In the genomic region with DNA sequence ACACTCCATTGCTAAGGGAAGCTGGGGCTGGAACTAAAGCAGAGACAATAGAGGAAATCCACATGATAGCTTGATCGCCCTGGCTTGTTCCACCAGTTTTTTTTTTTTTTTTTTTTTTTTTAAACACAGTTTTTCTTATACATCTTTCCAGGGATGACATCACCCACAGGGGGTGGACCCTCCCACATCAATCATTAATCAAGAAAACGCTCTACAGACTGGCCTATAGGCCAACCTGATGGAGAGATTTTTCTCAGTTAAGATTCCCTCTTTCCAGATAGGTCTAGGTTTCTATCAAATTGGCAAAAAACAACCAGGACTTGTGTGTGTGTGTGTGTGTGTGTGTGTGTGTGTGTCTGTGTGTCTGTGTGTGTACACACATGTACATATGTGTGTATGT, we compare ENCODE assay signal across 22 mouse cellular contexts. TPM values are rescaled to one million over a fixed set of nuclear protein-coding genes. Genes with fewer than 3 reads are reported as not detected.
DNase-seq lines count a peak whose midpoint lies in the region; ATAC-seq lines count a peak whose summit lies in the region.
"Had no signal": no experiment of that assay in that cellular context is flagged by ENCODE, and none has a peak within 500 bp of the region (broad histone marks: within the 10 kb centered on the region; RNA-seq: fewer than 3 reads in every experiment).

No protein-coding gene starts in this region.

- WGBS in liver, embryonic 12.5 days (ENCODE audit: insufficient replicate concordance): 74% methylated on average over 2 of the region's 2 CpGs
- WGBS in intestine, embryonic 15.5 days: 35% methylated on average over 2 of the region's 2 CpGs
- WGBS in stomach, embryonic 15.5 days: 37% methylated on average over 2 of the region's 2 CpGs
- WGBS in heart, embryonic 11.5 days (ENCODE audit: insufficient replicate concordance): 82% methylated on average over 2 of the region's 2 CpGs

- peaks cover 75% of the 10 kb centered on the region for H3K36me3 ChIP-seq in liver, embryonic 12.5 days
- H3K36me3 ChIP-seq in intestine, embryonic 15.5 days: peaks cover 23% of the 10 kb centered on the region
- peaks cover 36% of the 10 kb centered on the region for H3K36me3 ChIP-seq in stomach, embryonic 15.5 days
- peaks cover 11% of the 10 kb centered on the region for H3K36me3 ChIP-seq in heart, embryonic 11.5 days (ENCODE audit: control insufficient read depth, insufficient read depth, low read length)

- H3K4me2 ChIP-seq in liver, embryonic 12.5 days: no peak overlapping the region
- no peak overlapping the region for H3K4me2 ChIP-seq in intestine, embryonic 15.5 days (replicated peaks)
- no peak overlapping the region for H3K4me2 ChIP-seq in stomach, embryonic 15.5 days
- H3K4me2 ChIP-seq in heart, embryonic 11.5 days: no peak overlapping the region
- H3K4me2 ChIP-seq: forebrain, embryonic 15.5 days; heart, embryonic 12.5 days; hindbrain, embryonic 14.5 days had no signal

- no peak for ATAC-seq in liver, embryonic 12.5 days
- ATAC-seq in intestine, embryonic 15.5 days: peak; percentile 63
- ATAC-seq in stomach, embryonic 15.5 days (ENCODE audit: insufficient read depth, low FRiP score, low read depth): peak; percentile 41; the same call in 1 of the 2 replicates
- no peak for ATAC-seq in heart, embryonic 11.5 days (replicated peaks; ENCODE audit: insufficient number of reproducible peaks, low FRiP score, low TSS enrichment)
- ATAC-seq: activated CD4-positive, CD25-positive, alpha-beta regulatory T cell, adult 4 months; forebrain, embryonic 15.5 days; Patski had no signal

- no peaks in the 10 kb centered on the region for H3K9me3 ChIP-seq in liver, embryonic 12.5 days (replicated peaks)
- H3K9me3 ChIP-seq in intestine, embryonic 15.5 days: no peaks in the 10 kb centered on the region
- no peaks in the 10 kb centered on the region for H3K9me3 ChIP-seq in stomach, embryonic 15.5 days
- no peaks in the 10 kb centered on the region for H3K9me3 ChIP-seq in heart, embryonic 11.5 days (replicated peaks; ENCODE audit: control insufficient read depth, low read length)
- H3K9me3 ChIP-seq: forebrain, embryonic 15.5 days; heart, embryonic 12.5 days; hindbrain, embryonic 10.5 days had no signal

- no peak overlapping the region for H3K4me3 ChIP-seq in liver, embryonic 12.5 days
- H3K4me3 ChIP-seq in intestine, embryonic 15.5 days (replicated peaks): no peak overlapping the region
- no peak overlapping the region for H3K4me3 ChIP-seq in stomach, embryonic 15.5 days (replicated peaks)
- no peak overlapping the region for H3K4me3 ChIP-seq in heart, embryonic 11.5 days (ENCODE audit: low read depth, low read length)
- H3K4me3 ChIP-seq: forebrain, embryonic 15.5 days; heart, adult 2 months; heart, embryonic 12.5 days; hindbrain, embryonic 10.5 days had no signal

- H3K27me3 ChIP-seq in liver, embryonic 12.5 days (replicated peaks): no peaks in the 10 kb centered on the region
- no peaks in the 10 kb centered on the region for H3K27me3 ChIP-seq in intestine, embryonic 15.5 days (replicated peaks)
- no peaks in the 10 kb centered on the region for H3K27me3 ChIP-seq in stomach, embryonic 15.5 days (replicated peaks)
- no peaks in the 10 kb centered on the region for H3K27me3 ChIP-seq in heart, embryonic 11.5 days (ENCODE audit: control insufficient read depth, insufficient read depth, low read length)
- H3K27me3 ChIP-seq: forebrain, embryonic 15.5 days; heart, embryonic 12.5 days; Patski had no signal

- DNase-seq in liver: no peak
- DNase-seq in layer of hippocampus, postnatal 10 days (ENCODE audit: low spot score in 2 of 2): no peak
- DNase-seq in retina, postnatal 1 day: no peak
- DNase-seq: adrenal gland, adult 2 months; adrenal gland, postnatal 25 days; cerebellum, adult 18-20 months; cerebellum, adult 9-11 months; cerebellum, postnatal 36 days; gastrocnemius, postnatal 14 days; heart, adult 2 months had no signal

- H3K27ac ChIP-seq in liver, embryonic 12.5 days: 0 out of 2 replicates have a peak overlapping the region, but pooled peaks have one; percentile 34
- peak overlapping the region; percentile 68 for H3K27ac ChIP-seq in intestine, embryonic 15.5 days
- H3K27ac ChIP-seq in stomach, embryonic 15.5 days: no peak overlapping the region; the same call in 1 of the 2 replicates
- no peak overlapping the region for H3K27ac ChIP-seq in heart, embryonic 11.5 days (ENCODE audit: low read depth, low read length)
- H3K27ac ChIP-seq: forebrain, embryonic 15.5 days; heart, adult 2 months; hindbrain, embryonic 10.5 days; hindbrain, embryonic 14.5 days had no signal

- peaks cover 24% of the 10 kb centered on the region for H3K4me1 ChIP-seq in liver, embryonic 12.5 days
- peaks cover 29% of the 10 kb centered on the region for H3K4me1 ChIP-seq in intestine, embryonic 15.5 days (replicated peaks)
- H3K4me1 ChIP-seq in stomach, embryonic 15.5 days: peaks cover 21% of the 10 kb centered on the region
- peaks cover 2% of the 10 kb centered on the region for H3K4me1 ChIP-seq in heart, embryonic 11.5 days (ENCODE audit: control insufficient read depth, insufficient read depth, low read length)

- H3K9ac ChIP-seq in liver, embryonic 12.5 days: no peak overlapping the region
- no peak overlapping the region for H3K9ac ChIP-seq in intestine, embryonic 15.5 days
- H3K9ac ChIP-seq in stomach, embryonic 15.5 days: no peak overlapping the region
- H3K9ac ChIP-seq in heart, embryonic 11.5 days (ENCODE audit: low read depth, low read length): no peak overlapping the region
- H3K9ac ChIP-seq: forebrain, embryonic 15.5 days; hindbrain, embryonic 14.5 days had no signal

RNA-seq across cellular contexts. Expression of a gene that starts 6.4 kb away (rescaled TPM):
- 48.0 and 52.5 TPM in 2 replicates for polyA plus RNA-seq in liver, embryonic 12.5 days (2016; fragmentation: Nextera tagmentation; extraction: Ambion mirVana)
- polyA plus RNA-seq in intestine, embryonic 15.5 days (2015; fragmentation: Nextera tagmentation; extraction: Ambion mirVana): 80.4 and 84.7 TPM in 2 replicates
- 44.7 and 54.1 TPM in 2 replicates for polyA plus RNA-seq in stomach, embryonic 15.5 days (2015; fragmentation: Nextera tagmentation; extraction: Ambion mirVana)
- 100 to 1,000 TPM; 109 to 113 TPM for total RNA-seq in layer of hippocampus, postnatal 10 days (2021)
- polyA plus RNA-seq in heart, embryonic 11.5 days (2014; fragmentation: Nextera tagmentation; extraction: Ambion mirVana): 19.2 and 20.8 TPM in 2 replicates

RNA-seq across cellular contexts. Expression of a gene that starts 9.8 kb away (rescaled TPM):
- polyA plus RNA-seq in liver, embryonic 12.5 days (2016; fragmentation: Nextera tagmentation; extraction: Ambion mirVana): 4.9 and 5.3 TPM in 2 replicates
- polyA plus RNA-seq in intestine, embryonic 15.5 days (2015; fragmentation: Nextera tagmentation; extraction: Ambion mirVana): 3.2 and 3.3 TPM in 2 replicates
- 1.3 and 2.0 TPM in 2 replicates for polyA plus RNA-seq in stomach, embryonic 15.5 days (2015; fragmentation: Nextera tagmentation; extraction: Ambion mirVana)
- total RNA-seq in layer of hippocampus, postnatal 10 days (2021): 1 to 10 TPM; 3.3 to 6.0 TPM
- 0.04 TPM in 2 replicates for polyA plus RNA-seq in heart, embryonic 11.5 days (2014; fragmentation: Nextera tagmentation; extraction: Ambion mirVana)
- total RNA-seq: heart, adult 2 months; heart, postnatal 25 days had no signal
- polyA plus RNA-seq: activated CD4-positive, CD25-positive, alpha-beta regulatory T cell, adult 4 months; C2C12 had no signal

Comparison
In these comparisons a context has a peak if more than half of its experiments do, and no peak if none do; other contexts are left out.
1. ATAC-seq: peak in intestine, embryonic 15.5 days (single experiment) and stomach, embryonic 15.5 days (single experiment); none in liver, embryonic 12.5 days (single experiment) and heart, embryonic 11.5 days (single experiment).
2. H3K27ac ChIP-seq: peak in liver, embryonic 12.5 days (single experiment) and intestine, embryonic 15.5 days (single experiment); none in stomach, embryonic 15.5 days (single experiment) and heart, embryonic 11.5 days (single experiment).